Mouse (Mus musculus) kidney, postnatal 4 days (tissue): Measurements from ENCODE around the gene 1700001C19Rik.
A peak's percentile ranks its signal among the peaks of the same experiment; 100 is the strongest.
"Not testable (repeated sequence)": the region's sequence is repeated elsewhere in the genome, so short reads cannot be mapped to it uniquely, and the experiment has no call there.

Experiments used
- DNase-seq, 2 experiments: peaks; one replicate each; pipeline ENCODE4 v3.0.0; 2021; ENCODE audit warnings: mixed read lengths in 2 of 2

1700001C19Rik gene

DNA sequence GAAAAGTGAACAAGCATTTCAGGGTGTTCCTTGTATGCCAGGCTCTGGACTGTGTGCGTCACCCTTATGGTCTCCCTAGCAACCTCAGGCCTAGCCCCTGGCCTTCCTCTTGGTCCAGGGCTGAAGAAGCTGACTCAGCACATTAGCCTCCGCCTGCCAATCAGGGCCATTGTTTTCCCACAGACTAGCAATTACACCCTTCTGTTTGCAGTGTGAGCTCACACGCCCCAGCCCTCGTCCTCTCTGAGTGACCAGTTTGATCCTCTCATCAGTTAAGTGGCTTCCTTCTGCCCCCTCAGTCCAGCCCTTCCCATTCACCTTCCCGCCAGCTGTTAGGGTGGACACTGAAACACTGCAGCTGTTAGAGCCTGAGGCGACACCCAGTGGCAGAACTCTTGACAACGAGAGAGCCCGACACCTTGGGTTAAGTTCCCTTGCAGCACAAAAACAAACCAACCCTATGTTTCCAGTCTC, 8.3 kb downstream of the 1700001C19Rik start:
- peak; percentile 76 to 84 for DNase-seq

- DNase-seq = no peak
Observed at GRCm38 (mm10) chr17:47427316-47427715, 9.9 kb downstream of the 1700001C19Rik start.

- no peak for DNase-seq
Observed at GRCm38 (mm10) chr17:47424186-47424585, 13.0 kb downstream of the 1700001C19Rik start.

DNA sequence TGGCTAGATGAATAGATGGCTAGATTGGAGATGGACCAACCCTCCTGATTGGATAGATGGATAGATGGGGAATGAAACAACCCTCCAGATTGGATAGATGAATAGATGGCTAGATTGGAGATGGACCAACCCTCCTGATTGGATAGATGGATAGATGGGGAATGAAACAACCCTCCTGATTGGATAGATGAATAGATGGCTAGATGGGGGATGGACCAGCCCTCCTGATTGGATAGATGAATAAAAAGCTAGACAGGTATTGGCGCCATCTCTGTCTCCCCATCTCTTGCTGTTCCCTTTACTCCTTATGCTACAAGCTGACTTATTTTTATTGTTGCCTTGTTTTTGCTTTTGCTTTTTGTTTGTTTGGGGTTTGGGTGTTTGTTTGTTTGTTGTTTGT, 14.6 kb downstream of the 1700001C19Rik start:
- not testable (repeated sequence) for DNase-seq

DNA sequence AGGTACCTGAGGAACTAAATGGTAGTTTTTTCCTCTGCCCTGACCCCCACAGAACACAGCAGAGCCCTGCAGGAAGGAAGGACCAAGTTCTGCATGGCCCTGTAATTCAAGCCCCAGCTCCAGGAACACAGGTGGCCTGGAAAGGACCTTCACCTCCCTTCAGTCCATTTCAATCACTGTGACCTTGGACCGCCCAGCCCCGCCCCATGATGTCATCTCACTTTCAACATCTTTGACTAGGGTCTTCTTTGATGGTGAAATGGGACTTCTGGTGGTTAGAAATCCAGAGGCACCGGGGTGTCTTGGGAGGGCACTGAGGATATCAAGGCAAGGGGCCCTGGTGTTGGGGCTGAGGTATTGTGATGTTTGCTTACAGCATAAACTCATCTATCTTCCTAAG, 15.6 kb downstream of the 1700001C19Rik start:
- no peak for DNase-seq

DNA sequence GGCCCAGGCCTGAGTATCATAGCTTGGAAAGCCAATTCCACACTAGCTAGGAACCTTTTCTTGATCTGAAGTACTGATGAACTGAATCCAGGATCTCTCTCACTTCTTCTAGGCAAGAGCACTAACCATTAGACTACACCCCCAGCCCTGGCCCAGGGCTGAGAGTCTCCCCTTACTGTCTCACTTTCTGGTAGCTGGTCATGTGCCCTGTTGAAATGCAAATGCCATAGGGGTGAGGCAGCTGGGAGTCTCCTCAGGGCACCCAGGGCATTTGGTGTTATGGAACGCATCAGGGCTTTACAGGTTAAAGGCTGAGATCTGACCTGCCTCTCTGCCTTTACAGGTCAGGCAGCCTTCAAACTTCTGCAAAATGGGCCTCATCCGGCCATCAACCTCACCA, 17.0 kb downstream of the 1700001C19Rik start:
- no peak for DNase-seq

DNA sequence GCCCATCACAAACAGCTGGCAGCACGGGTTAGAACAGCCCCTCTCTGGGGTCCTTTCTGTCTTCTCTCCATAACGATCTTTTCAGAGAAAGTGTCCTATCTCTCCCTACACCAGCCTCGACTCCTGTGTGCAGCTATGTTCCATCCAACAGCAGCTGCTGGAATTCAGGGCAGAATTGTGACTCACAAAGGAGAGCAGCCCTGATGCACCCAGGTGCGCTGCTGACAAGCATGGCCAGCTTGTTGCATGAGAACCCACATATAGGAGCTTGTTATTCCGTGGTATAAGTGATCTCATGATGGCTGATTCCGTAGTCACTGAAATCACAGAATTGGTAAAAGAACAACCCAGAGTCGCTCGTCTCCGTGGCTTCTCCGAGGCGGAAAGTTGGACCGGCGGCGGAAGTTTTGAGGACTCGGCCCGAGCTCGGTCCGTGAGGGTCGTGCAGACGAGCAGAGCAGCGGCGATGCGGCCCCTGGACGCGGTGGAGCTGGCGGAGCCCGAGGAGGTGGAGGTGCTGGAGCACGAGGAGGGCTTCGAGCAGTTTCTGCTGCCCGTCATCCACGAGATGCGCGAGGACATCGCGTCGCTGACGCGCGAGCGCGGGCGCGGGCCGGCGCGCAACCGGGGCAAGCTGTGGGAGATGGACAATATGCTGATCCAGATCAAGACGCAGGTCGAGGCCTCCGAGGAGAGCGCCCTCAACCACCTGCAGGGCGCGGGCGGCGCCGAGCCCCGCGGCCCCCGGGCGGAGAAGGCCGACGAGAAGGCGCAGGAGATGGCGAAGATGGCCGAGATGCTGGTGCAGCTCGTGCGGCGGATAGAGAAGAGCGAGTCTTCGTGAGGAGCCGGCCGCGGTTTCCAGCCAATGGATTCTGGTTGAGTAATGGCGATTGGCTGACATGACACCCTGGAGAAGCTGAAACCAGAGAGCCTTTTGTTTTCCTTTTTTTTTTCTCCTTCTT, 27.0 kb downstream of the 1700001C19Rik start:
- DNase-seq = peak; percentile 25 to 50

- DNase-seq = peak; percentile 87
Observed at GRCm38 (mm10) chr17:47408558-47408898, 28.6 kb downstream of the 1700001C19Rik start.

GRCm38 (mm10) chr17:47407717-47408557, 29.2 kb downstream of the 1700001C19Rik start:
- DNase-seq = no peak

- DNase-seq = no peak
Observed at GRCm38 (mm10) chr17:47400451-47400850, 36.7 kb downstream of the 1700001C19Rik start, which contains the start of gene Guca1a. Gene Guca1a, minus strand, starts transcription at chr17:47400584.

- no peak for DNase-seq
Observed at GRCm38 (mm10) chr17:47399091-47399490, 38.1 kb downstream of the 1700001C19Rik start.

- DNase-seq = peak; percentile 77 to 83
Observed at GRCm38 (mm10) chr17:47395376-47395913, 41.7 kb downstream of the 1700001C19Rik start.

DNA sequence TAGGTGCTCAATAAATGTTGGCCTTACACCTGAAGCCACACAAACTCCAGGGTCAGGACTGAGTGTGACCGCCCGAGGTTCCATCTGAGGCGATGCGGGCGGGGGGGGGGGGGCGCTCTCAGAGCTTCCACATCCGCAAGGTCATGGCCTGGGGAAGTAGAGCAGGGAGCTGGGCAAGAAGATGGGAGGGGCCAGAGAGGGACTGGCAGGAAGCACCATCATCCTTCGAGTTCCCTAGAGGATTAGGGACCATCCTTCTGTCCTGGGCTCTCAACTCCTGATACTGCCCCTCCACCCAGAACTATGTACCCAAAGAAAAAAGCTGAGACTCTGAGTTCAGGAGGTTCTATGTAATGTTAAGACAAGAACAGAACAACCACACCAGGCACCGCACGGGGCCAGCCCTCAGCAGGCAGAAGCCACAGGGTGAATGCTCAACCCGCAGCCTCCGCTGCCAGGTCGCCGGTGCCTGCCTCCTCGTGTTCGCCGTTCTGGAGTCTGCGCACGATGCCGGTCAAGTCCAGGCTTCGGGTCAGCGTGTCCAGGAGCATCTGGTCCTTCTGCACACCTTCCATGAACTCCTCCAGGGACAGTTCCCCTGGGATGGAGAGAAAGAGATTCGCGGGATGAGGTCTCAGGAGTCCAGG, 42.8 kb downstream of the 1700001C19Rik start:
- peak; percentile 26 to 43 for DNase-seq

DNA sequence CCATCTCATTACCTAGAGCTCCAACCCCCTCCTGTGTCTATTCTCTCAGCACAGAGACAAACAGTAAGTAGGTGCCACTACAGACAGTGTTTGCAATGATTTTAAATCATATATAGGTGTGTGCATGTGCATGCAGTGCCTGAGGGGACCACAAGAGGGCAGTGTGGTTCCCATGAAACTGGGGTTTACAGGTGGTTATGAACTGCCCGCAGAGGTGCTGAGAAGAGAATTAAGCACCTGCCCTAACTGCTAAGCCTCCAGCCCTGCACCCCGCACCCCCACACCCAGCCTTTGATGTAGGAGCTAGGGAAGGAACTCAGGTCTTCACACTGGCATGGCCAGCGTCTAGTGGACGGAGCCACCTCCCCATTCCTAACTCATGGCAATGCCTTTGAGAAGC, 50.5 kb downstream of the 1700001C19Rik start:
- peak; percentile 81 to 83 for DNase-seq

DNA sequence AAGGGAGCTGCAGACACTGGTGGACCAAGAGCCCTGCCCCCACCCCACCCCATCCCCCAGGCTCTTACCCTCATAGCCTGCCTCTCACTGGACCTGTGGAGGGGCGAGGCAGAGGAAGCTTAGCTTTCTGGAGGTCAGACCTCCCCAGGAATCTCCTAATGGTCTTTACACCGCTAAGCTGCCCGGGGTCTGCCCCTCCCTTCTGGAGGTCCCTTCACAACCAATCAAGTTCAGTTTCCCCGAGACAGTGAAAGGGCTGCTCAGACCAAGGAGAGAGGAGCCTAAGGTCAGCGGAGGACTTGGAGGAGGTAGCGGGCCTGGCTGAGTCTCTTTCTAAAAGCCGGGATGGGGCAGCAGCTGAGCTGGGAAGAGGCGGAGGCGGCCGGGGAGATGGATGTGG, 52.0 kb downstream of the 1700001C19Rik start, which contains the start of gene Guca1b:
TSS of gene Guca1b (plus strand) at position 249 of the 400 bp plus-strand sequence.
- no peak for DNase-seq

DNA sequence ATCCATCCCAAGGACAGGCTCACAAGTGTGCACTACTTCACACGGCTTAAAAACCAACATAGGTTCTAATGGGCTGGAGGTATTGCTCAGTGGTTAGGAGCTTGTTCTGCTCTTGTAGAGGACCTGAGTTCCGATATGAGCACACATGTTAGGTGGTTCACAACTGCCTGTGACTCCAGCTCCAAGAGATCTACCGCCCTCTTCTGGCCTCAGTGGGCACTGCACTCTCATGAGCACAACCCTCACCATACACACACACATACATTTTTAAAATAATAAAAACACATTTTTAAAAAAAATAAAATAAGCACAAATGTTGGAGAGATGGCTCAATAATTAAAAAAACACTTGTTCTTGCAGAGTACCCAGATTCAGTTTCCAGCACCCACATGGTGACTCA, 53.1 kb downstream of the 1700001C19Rik start:
- DNase-seq = no peak

DNA sequence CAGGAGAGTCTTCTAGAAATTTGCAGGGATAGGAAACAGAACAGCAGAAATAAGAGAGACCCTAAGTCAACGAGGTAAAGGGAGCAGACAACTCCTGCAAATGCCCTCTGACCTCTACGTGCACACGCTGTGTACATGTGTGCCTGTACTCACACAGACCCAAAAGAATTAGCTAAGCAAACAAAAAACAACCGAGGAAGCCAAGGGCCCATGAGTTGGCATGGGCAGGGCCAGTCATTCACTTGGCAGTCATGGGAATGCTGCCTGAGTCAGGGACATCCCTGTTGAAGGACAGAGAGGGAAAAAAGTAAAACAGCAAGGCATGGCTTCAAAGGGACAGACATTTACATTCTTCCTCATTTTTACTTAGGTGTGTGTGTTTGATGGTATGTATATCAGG, 53.9 kb downstream of the 1700001C19Rik start:
- no peak for DNase-seq

GRCm38 (mm10) chr17:47381917-47382316, 55.3 kb downstream of the 1700001C19Rik start:
- no peak for DNase-seq

- DNase-seq = no peak
Observed at GRCm38 (mm10) chr17:47378133-47378532, 59.0 kb downstream of the 1700001C19Rik start.

GRCm38 (mm10) chr17:47376779-47377280, 60.3 kb downstream of the 1700001C19Rik start:
- DNase-seq = no peak

DNA sequence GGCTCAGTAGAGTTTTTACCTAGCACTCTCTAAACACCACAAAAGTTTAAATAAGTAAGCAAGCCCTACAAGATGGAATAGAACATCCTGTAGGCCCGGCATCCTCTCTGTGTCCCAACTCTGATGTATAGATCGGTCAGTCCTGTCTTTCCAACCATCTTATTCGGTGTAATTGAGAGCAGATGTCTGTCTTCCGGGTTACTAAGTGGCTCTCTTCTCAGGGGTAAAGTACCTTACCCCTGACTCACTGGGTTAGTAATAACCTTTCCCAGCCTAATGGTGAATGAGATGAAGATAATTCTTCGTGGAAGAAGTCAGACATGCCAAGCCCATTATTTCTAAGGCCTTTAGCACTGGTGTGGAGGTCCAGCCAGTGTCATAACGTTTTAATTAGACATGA, 63.2 kb downstream of the 1700001C19Rik start:
- DNase-seq = no peak

DNA sequence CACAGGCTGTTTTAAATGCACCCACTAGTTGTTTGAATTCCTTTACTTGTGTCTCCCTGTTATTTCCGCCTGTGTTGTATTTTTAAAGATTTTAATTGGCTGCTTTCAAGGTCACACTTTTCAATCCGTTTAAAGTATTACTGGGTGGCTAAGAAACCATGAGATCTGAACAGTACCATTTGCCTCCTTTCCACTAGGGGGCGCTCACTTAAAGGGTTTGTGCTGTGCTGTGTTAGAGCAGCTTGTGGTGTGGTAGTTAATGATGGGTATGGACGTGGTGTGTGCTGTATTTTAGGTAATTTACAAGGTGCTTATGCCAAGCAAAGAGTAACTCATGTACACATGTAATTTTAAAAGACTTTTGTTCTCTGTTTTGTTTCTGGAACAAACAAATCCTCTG, 65.7 kb downstream of the 1700001C19Rik start:
- DNase-seq = peak; percentile 76 to 81
